Mouse (Mus musculus) frontal cortex, adult 2 months (tissue): ENCODE results near the gene D17Wsu92e. TPM values are rescaled to one million over a fixed set of nuclear protein-coding genes. Genes with fewer than 3 reads are reported as not detected.

ENCODE experiments used
- DNase-seq, 2 experiments: peaks; one replicate each; pipeline ENCODE4 v3.0.0; 2022; ENCODE audit warnings: low spot score in 1 of 2; ENCODE audit errors: extremely low spot score in 1 of 2
- polyA plus RNA-seq: library from polyadenylated mRNA; depleted of rRNA; stranded (reverse); fragments of >200 nt; gene quantifications from 2 replicates; pipeline ENCODE4 v1.2.3, GENCODE M21; 2012; rRNA removed

D17Wsu92e gene
- polyA plus RNA-seq, 1 experiment = 157 TPM

DNA sequence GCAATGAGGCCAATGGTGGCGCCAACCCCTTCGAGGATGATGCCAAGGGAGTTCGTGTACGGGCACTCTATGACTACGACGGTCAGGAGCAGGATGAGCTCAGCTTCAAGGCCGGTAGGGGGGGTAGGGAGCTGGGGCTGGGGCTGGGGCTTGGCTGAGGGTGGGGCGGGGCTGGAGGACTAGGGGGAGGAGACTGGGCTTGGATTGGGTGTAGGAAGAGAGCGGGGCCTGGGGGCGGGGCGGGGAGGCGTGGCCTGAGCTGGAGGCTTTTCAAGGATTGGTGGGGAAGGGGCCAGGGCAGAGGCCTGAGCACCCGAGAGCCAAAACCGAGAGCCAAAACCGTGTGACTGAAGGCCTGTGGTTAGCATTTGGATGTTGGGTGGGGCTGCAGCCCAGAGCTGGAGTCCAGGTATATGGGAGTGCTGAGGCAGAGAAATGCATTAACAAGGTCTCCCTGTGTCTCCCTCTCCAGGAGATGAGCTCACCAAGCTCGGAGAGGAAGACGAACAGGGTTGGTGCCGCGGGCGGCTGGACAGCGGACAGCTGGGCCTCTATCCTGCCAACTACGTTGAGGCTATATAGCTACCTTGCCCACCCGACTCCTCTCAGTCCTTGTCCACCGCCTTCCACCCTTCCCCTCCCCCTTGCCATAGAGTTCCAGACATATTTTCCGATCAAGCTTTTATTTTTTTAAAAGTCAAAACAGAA is 112.3 kb downstream of the D17Wsu92e start:
- no peak for DNase-seq

DNA sequence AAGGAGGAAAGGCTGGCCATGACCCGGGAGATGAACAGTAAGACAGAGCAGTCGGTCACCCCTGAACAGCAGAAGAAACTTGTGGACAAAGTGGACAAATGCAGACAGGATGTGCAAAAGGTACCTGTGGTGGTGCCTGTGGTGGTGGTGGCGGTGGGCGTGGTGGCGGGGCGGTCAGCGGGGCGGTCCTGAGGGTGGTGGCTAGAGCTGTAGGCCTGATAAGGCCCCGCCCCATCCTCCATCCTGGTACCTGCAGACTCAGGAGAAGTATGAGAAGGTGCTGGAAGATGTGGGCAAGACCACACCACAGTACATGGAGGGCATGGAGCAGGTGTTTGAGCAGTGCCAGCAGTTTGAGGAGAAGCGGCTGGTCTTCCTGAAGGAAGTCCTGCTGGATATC is 114.8 kb downstream of the D17Wsu92e start:
- no peak for DNase-seq

DNA sequence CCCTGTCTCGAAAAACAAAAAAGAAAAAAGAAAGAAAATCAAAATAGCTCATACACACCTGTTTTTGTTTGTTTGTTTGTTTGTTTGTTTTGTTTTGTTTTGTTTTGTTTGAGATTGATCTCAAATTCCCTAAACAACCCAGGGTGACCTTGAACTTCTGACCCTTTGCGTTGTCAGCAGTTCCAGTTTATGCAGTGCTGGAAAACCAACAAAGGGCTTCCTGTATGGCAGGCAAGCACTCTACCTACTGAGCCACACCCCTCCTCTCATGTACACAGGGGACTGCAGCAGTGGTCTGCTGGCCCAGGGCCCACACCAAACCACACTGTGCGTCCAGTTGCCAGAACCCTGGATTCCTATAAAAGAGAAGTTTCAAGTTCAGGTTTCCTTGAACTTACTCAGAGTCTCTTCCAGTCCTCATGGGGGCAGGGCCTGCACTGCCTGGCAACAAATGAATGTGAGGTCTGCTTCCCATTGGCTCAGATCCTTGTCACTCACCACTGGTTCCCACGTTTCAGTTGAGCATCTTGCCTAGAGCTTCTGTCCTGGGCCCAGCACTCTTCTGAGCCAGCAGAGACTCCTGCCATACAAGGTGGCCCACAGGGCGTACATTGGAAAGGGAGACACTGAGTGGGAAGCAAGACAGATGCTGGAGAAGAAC is 116.4 kb downstream of the D17Wsu92e start:
- DNase-seq = no peak

DNA sequence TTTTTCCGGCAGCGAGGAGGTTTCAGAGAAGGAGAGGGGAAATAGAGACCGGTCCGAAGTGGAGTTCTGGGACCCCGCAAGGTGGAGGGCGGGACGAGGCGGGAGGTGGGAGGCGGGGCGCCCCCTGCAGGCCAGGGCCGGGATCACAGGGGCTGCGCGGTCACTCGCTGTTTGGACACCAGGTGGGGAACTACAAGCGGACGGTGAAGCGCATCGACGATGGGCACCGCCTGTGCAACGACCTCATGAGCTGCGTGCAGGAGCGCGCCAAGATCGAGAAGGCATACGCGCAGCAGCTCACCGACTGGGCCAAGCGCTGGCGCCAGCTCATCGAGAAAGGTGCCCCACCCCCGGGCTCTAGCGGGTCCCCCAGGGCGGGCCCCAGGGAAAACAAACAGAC is 117.9 kb downstream of the D17Wsu92e start:
- no peak for DNase-seq

DNA sequence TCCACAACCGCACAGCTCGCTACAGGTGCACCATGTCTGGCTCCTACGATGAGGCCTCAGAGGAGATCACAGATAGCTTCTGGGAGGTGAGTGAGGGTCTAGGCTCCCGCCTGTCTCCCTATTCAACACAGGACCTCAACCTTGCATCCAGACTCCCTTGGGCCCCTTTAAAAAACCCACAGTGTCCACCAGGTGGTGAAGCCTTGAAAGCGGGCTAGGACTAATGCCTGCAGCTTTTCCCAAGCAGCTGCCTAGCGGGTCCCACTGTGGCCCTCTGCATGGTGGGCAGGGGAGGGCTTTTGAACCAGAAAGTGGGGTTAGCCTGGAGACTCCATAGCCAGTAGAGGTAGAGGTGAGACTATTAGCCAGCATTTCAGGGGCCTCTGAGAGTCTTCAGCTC is 118.6 kb downstream of the D17Wsu92e start:
- DNase-seq = no peak

Other genes with a start within 250 kb of the D17Wsu92e start
- 352 and 353 TPM in 2 replicates for gene Nudt3, start 197.2 kb downstream of the D17Wsu92e start, polyA plus RNA-seq
- 0.20 TPM in 1 of 2 replicates, not detected in the other for gene RPS10-NUDT3, start 185.4 kb downstream of the D17Wsu92e start, polyA plus RNA-seq
- gene Rps10, start 184.0 kb downstream of the D17Wsu92e start, polyA plus RNA-seq = 567 and 606 TPM in 2 replicates
- gene Pacsin1, start 165.1 kb downstream of the D17Wsu92e start, polyA plus RNA-seq = 270 and 282 TPM in 2 replicates
- gene Spdef, start 91.7 kb downstream of the D17Wsu92e start, polyA plus RNA-seq = 0.80 and 0.95 TPM in 2 replicates
- 66.1 and 78.6 TPM in 2 replicates for gene Snrpc, start 17.5 kb upstream of the D17Wsu92e start, polyA plus RNA-seq
- 9.5 and 10.5 TPM in 2 replicates for gene Uhrf1bp1, start 35.8 kb upstream of the D17Wsu92e start, polyA plus RNA-seq
- gene Anks1, start 88.7 kb upstream of the D17Wsu92e start, polyA plus RNA-seq = 32.3 and 35.6 TPM in 2 replicates
- gene Taf11, start 89.2 kb upstream of the D17Wsu92e start, polyA plus RNA-seq = 44.0 and 49.3 TPM in 2 replicates